Mouse (Mus musculus): ENCODE results near the gene Ccdc30. TPM values are rescaled to one million over a fixed set of nuclear protein-coding genes. Genes with fewer than 3 reads are reported as not detected.
"Not testable (repeated sequence)": the region's sequence is repeated elsewhere in the genome, so short reads cannot be mapped to it uniquely, and the experiment has no call there.

The Ccdc30 gene
- polyA plus RNA-seq, 1 experiment from 2014 or later, result 20.9 TPM

GRCm38 (mm10) chr4:119278784-119279183 is 136.5 kb downstream of the Ccdc30 start:
- not testable (repeated sequence) for H3K4me2 ChIP-seq (replicated peaks); H3K9me3 ChIP-seq (ENCODE audit: control insufficient read depth, low read length); H3K4me1 ChIP-seq (replicated peaks; ENCODE audit: control insufficient read depth, insufficient read depth, low read length); H3K27ac ChIP-seq; H3K4me3 ChIP-seq (replicated peaks; ENCODE audit: low read length); H3K27me3 ChIP-seq (ENCODE audit: control insufficient read depth, insufficient read depth, low read length); DNase-seq (ENCODE audit: low spot score); H3K9ac ChIP-seq; ATAC-seq (ENCODE audit: low FRiP score)
- peaks cover 97% of the 10 kb centered on the region for H3K36me3 ChIP-seq (replicated peaks; ENCODE audit: control insufficient read depth, insufficient read depth)
- 93% methylated on average over 15 of the region's 15 CpGs for WGBS

DNA sequence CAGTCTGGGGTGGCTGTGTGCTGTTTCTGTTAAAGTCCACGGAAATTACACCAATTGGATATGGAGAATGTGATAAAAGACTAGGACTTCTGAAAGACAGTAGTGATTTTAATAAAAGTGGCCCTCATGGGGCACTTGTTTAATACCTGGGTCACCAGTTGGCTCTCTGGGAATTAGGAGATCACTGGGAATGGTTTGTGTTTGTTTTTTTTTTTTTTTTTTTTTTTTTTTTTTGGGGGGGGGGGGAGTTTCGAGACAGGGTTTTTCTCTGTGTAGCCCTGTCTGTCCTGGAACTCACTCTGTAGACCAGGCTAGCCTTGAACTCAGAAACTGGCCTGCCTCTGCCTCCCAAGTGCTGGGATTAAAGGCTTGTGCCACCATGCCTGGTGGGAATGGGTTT is 139.6 kb downstream of the Ccdc30 start:
- Histone ChIP-seq H3K4me3 (replicated peaks; ENCODE audit: low read length) (no peak overlapping the region), H3K4me1 (replicated peaks; ENCODE audit: control insufficient read depth, insufficient read depth, low read length) (no peaks in the 10 kb centered on the region), H3K9ac (no peak overlapping the region), H3K27ac (no peak overlapping the region), H3K9me3 (ENCODE audit: control insufficient read depth, low read length) (no peaks in the 10 kb centered on the region), H3K27me3 (ENCODE audit: control insufficient read depth, insufficient read depth, low read length) (no peaks in the 10 kb centered on the region), H3K36me3 (replicated peaks; ENCODE audit: control insufficient read depth, insufficient read depth) (peaks cover 97% of the 10 kb centered on the region), H3K4me2 (replicated peaks) (no peak overlapping the region)
- 92% methylated on average over 2 of the region's 2 CpGs for WGBS
- DNase-seq (ENCODE audit: low spot score) (no peak), ATAC-seq (ENCODE audit: low FRiP score) (no peak)

- no peak overlapping the region for H3K9ac ChIP-seq
- no peak overlapping the region for H3K4me3 ChIP-seq (replicated peaks; ENCODE audit: low read length)
- H3K4me1 ChIP-seq (replicated peaks; ENCODE audit: control insufficient read depth, insufficient read depth, low read length), result no peaks in the 10 kb centered on the region
- H3K9me3 ChIP-seq (ENCODE audit: control insufficient read depth, low read length), result no peaks in the 10 kb centered on the region
- H3K4me2 ChIP-seq (replicated peaks), result no peak overlapping the region
- DNase-seq (ENCODE audit: low spot score), result no peak
- H3K36me3 ChIP-seq (replicated peaks; ENCODE audit: control insufficient read depth, insufficient read depth), result peaks cover 97% of the 10 kb centered on the region
- 83% methylated on average over 2 of the region's 2 CpGs for WGBS
- no peak overlapping the region for H3K27ac ChIP-seq
- H3K27me3 ChIP-seq (ENCODE audit: control insufficient read depth, insufficient read depth, low read length), result no peaks in the 10 kb centered on the region
- ATAC-seq (ENCODE audit: low FRiP score), result no peak
Measured at GRCm38 (mm10) chr4:119275226-119275625, 140.1 kb downstream of the Ccdc30 start.

- no peaks in the 10 kb centered on the region for H3K4me1 ChIP-seq (replicated peaks; ENCODE audit: control insufficient read depth, insufficient read depth, low read length)
- 88% methylated on average over 1 of the region's 1 CpGs for WGBS
- no peak; the same call in 1 of the 2 replicates for ATAC-seq (ENCODE audit: low FRiP score)
Measured at GRCm38 (mm10) chr4:119274627-119275026, 140.7 kb downstream of the Ccdc30 start.

More at GRCm38 (mm10) chr4:119274627-119275026, 140.7 kb downstream of the Ccdc30 start:
- Histone ChIP-seq H3K9me3 (ENCODE audit: control insufficient read depth, low read length) (no peaks in the 10 kb centered on the region), H3K4me2 (replicated peaks) (no peak overlapping the region), H3K9ac (no peak overlapping the region), H3K36me3 (replicated peaks; ENCODE audit: control insufficient read depth, insufficient read depth) (peaks cover 97% of the 10 kb centered on the region), H3K27ac (no peak overlapping the region), H3K27me3 (ENCODE audit: control insufficient read depth, insufficient read depth, low read length) (no peaks in the 10 kb centered on the region), H3K4me3 (replicated peaks; ENCODE audit: low read length) (no peak overlapping the region)
- DNase-seq (ENCODE audit: low spot score), result no peak

Other genes starting within 250 kb of the Ccdc30 start
- 3.2 and 4.9 TPM in 2 replicates for gene Zfp691, start 241.3 kb downstream of the Ccdc30 start, polyA plus RNA-seq (2014; fragmentation: Nextera tagmentation; extraction: Ambion mirVana)
- 0.77 and 2.5 TPM in 2 replicates for gene Ermap, start 225.5 kb downstream of the Ccdc30 start, polyA plus RNA-seq (2014; fragmentation: Nextera tagmentation; extraction: Ambion mirVana)
- gene Svbp, start 220.2 kb downstream of the Ccdc30 start, polyA plus RNA-seq (2014; fragmentation: Nextera tagmentation; extraction: Ambion mirVana), result 221 and 251 TPM in 2 replicates
- 0.25 TPM in 1 of 2 replicates, not detected in the other for gene Tmem269, start 197.3 kb downstream of the Ccdc30 start, polyA plus RNA-seq (2014; fragmentation: Nextera tagmentation; extraction: Ambion mirVana)
- 26.3 and 28.2 TPM in 2 replicates for gene AU022252, start 182.8 kb downstream of the Ccdc30 start, polyA plus RNA-seq (2014; fragmentation: Nextera tagmentation; extraction: Ambion mirVana)
- 10.9 and 12.7 TPM in 2 replicates for gene P3h1, start 182.6 kb downstream of the Ccdc30 start, polyA plus RNA-seq (2014; fragmentation: Nextera tagmentation; extraction: Ambion mirVana)
- gene Cldn19, start 160.1 kb downstream of the Ccdc30 start, polyA plus RNA-seq (2014; fragmentation: Nextera tagmentation; extraction: Ambion mirVana), result 1.1 and 1.4 TPM in 2 replicates
- gene Ybx1, start 120.9 kb downstream of the Ccdc30 start, polyA plus RNA-seq (2014; fragmentation: Nextera tagmentation; extraction: Ambion mirVana), result 1,089 and 1,212 TPM in 2 replicates
- gene Ppih, start 95.0 kb downstream of the Ccdc30 start, polyA plus RNA-seq (2014; fragmentation: Nextera tagmentation; extraction: Ambion mirVana), result 46.9 and 50.1 TPM in 2 replicates
- gene Ppcs, start 6.9 kb upstream of the Ccdc30 start, polyA plus RNA-seq (2014; fragmentation: Nextera tagmentation; extraction: Ambion mirVana), result 23.4 and 25.6 TPM in 2 replicates
- gene Zmynd12, start 7.3 kb upstream of the Ccdc30 start, polyA plus RNA-seq (2014; fragmentation: Nextera tagmentation; extraction: Ambion mirVana), result 0.23 and 0.83 TPM in 2 replicates
- 30.5 and 37.8 TPM in 2 replicates for gene Rimkla, start 77.1 kb upstream of the Ccdc30 start, polyA plus RNA-seq (2014; fragmentation: Nextera tagmentation; extraction: Ambion mirVana)
- gene Foxj3, start 121.5 kb upstream of the Ccdc30 start, polyA plus RNA-seq (2014; fragmentation: Nextera tagmentation; extraction: Ambion mirVana), result 30.0 and 36.4 TPM in 2 replicates
- gene Frg2f1, start 124.0 kb upstream of the Ccdc30 start, polyA plus RNA-seq (2014; fragmentation: Nextera tagmentation; extraction: Ambion mirVana), result 9.2 and 10.5 TPM in 2 replicates
- gene Guca2a, start 222.2 kb upstream of the Ccdc30 start, polyA plus RNA-seq (2014; fragmentation: Nextera tagmentation; extraction: Ambion mirVana), result not detected in 2 replicates
- not detected in 2 replicates for gene Guca2b, start 243.4 kb upstream of the Ccdc30 start, polyA plus RNA-seq (2014; fragmentation: Nextera tagmentation; extraction: Ambion mirVana)